Mouse (Mus musculus): ENCODE results near the gene Gm8180. TPM values are rescaled to one million over a fixed set of nuclear protein-coding genes. Genes with fewer than 3 reads are reported as not detected.
"Not testable (repeated sequence)": the region's sequence is repeated elsewhere in the genome, so short reads cannot be mapped to it uniquely, and the experiment has no call there.

The Gm8180 gene
- total RNA-seq (2015; ENCODE audit: low replicate concordance) (not detected in 2 replicates), total RNA-seq (2017; ENCODE audit: low replicate concordance) (not detected in 2 replicates)

DNA sequence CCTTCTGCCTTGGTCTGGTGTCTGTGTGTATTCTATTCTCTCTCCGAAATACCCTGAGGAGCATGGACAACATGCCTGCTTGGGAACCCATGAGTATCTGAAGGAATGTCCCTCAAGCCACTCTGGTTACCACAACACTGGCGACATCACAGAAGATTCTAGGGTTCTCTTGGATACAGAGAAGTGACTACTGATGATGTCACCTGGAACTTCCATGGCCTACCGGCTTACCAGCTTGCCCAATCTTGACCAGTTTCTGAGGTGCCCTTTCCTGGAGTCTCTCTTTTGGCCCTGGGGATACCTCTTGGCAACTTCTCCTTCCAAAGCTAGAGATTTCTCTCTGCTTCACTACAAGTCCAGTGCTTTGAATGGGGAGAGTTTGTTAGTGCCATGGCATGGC is at the start of gene Gm8180:
Gene Gm8180 (minus strand): TSS at position 101 of the 400 bp plus-strand sequence.
- not testable (repeated sequence) for ATAC-seq (replicated peaks; ENCODE audit: low FRiP score, poor library complexity, severe bottlenecking)

DNA sequence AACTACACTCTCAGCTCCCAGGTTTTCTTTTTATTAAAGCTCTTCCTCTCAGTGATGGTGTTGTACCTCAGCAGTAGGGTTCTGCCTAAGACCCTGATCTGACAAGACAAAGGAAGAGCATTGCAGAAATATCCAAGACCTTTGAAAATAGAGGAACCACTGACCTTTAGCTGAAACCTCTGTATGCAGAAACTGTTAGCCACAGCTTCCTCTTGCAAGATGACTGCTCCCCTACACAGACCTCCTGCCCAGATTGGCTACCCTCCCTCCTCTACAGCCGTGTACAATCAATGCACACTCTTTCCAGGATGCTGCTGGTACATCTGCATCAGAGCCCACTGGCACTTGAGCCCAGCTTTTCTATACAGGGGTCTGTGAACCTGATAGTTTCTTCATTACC is 45.8 kb upstream of the Gm8180 start:
- not testable (repeated sequence) for ATAC-seq (replicated peaks; ENCODE audit: low FRiP score, poor library complexity, severe bottlenecking)

DNA sequence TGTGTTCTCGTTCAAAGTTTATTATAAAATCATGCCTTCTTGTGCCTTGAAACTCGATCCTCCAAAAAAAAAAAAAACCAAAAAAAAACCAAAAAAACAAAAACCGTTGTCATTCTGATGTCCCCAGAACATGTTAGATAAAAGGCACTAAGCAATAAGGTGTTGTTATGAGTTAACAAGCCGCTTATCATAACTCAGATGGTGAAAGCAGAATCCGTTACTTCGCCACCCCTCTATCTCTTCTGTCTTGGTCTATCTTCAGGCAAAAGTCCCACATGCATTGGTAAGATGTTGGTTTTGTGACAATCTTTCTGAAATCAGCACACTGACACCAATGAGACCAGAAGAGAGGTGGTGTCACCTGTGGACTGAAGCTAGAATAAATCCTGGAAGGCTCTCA is 39.6 kb upstream of the Gm8180 start:
- not testable (repeated sequence) for ATAC-seq (replicated peaks; ENCODE audit: low FRiP score, poor library complexity, severe bottlenecking)

- not testable (repeated sequence) for ATAC-seq (replicated peaks; ENCODE audit: low FRiP score, poor library complexity, severe bottlenecking)
Observed at GRCm38 (mm10) chr14:43821869-43822268, 37.3 kb upstream of the Gm8180 start.

DNA sequence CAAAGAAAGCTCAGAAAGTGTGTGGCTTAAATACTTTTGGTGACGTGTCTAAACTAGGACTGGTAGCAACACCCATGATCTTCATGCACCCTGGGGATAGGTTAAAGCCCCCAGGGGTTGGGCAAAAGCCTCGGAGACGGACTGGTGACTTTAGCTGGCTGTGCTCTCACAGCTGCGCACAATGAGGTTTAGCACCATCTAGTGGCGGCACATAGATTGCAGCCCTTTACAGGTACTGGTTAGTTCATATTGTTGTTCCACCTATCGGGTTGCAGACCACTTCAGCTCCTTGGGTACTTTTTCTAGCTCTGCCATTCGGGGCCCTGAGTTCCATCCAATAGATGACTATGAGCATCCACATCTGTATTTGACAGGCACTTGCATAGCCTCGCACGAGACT is 27.9 kb upstream of the Gm8180 start:
- ATAC-seq (replicated peaks; ENCODE audit: low FRiP score, poor library complexity, severe bottlenecking), result not testable (repeated sequence)

DNA sequence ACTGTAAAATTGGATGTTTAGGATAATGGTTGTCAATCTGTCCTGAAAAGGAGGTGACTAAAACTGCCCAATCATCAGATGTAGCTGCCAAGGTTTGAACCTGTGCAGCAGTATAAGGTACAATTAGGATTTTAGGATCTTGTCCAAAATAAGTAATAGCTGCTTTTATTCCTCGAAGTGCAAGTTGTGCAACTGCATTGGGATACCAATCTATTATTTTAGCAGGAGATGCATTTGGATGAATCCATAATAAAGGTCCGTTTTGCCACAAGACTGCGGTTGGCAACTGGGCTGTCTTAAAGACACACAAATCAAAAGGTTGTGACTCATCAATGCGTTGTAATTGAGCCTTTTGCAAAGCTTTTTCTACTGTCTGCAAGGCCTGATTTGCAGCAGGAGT is 23.6 kb upstream of the Gm8180 start:
- ATAC-seq (replicated peaks; ENCODE audit: low FRiP score, poor library complexity, severe bottlenecking), result not testable (repeated sequence)

GRCm38 (mm10) chr14:43804435-43804834 is 19.9 kb upstream of the Gm8180 start:
- not testable (repeated sequence) for ATAC-seq (replicated peaks; ENCODE audit: low FRiP score, poor library complexity, severe bottlenecking)

DNA sequence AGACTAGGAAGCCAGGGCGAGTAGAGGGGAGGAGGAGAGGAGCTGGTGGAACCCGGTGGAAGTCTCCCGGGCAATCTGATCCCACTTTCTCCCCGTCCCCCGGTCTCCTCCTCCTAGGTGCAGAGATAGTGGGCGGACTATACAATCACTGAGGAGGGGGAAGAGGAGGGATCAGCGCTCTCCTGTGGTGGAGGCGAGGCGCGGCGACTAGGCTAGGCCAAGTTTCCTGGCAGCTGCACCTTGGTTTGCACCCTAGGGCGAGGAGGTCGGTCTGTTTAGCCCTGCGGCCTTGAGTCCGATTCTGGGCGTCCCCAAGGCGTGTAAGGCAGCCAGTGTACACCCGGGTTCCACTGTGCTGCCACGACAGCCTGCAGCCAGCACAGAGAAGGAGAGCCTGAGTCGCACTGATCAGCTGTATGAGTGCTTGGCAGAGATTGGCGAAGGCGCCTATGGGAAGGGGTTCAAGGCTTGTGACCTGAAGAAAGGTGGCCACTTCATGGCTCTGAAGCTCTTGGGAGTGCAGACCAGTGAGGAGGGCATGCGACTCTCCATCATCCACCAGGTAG is 12.4 kb upstream of the Gm8180 start:
- not testable (repeated sequence) for ATAC-seq (replicated peaks; ENCODE audit: low FRiP score, poor library complexity, severe bottlenecking)

GRCm38 (mm10) chr14:43796069-43796904 is 11.7 kb upstream of the Gm8180 start:
- ATAC-seq (replicated peaks; ENCODE audit: low FRiP score, poor library complexity, severe bottlenecking), result no peak

DNA sequence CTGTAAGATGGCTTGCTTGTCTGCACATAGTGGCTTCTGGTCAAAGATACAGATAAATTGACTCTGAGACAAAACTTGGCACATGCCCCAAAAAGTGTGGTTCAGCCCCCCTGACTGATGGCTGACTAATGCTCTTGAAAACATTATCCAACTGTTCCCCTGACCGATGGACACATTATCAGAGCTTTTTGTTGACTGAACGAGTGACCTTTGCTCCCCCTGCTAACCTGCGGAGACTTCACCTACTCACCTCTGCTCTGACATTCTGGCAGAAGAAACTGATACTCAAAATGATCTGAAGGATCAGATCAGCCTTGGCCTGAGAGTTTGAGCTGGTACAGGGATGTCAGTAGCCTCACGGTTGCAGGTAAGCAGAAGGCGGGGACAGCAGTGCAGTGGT is 9.3 kb upstream of the Gm8180 start:
- not testable (repeated sequence) for ATAC-seq (replicated peaks; ENCODE audit: low FRiP score, poor library complexity, severe bottlenecking)

GRCm38 (mm10) chr14:43747566-43747965 is 37.0 kb downstream of the Gm8180 start, which contains the start of gene Gm6526:
TSS of gene Gm6526 (plus strand) at chr14:43747866.
- ATAC-seq (replicated peaks; ENCODE audit: low FRiP score, poor library complexity, severe bottlenecking), result not testable (repeated sequence)

Other genes with a start within 250 kb of the Gm8180 start
- not detected in 2 replicates for gene Gm5799, start 241.2 kb downstream of the Gm8180 start, total RNA-seq (2015; ENCODE audit: low replicate concordance)
- gene Gm5799, start 241.2 kb downstream of the Gm8180 start, total RNA-seq (2017; ENCODE audit: low replicate concordance), result not detected in 2 replicates
- not detected in 2 replicates for gene Gm17654, start 205.6 kb downstream of the Gm8180 start, total RNA-seq (2015; ENCODE audit: low replicate concordance)
- gene Gm17654, start 205.6 kb downstream of the Gm8180 start, total RNA-seq (2017; ENCODE audit: low replicate concordance), result not detected in 2 replicates
- gene Gm10375, start 176.7 kb downstream of the Gm8180 start, total RNA-seq (2015; ENCODE audit: low replicate concordance), result not detected in 2 replicates
- not detected in 2 replicates for gene Gm10375, start 176.7 kb downstream of the Gm8180 start, total RNA-seq (2017; ENCODE audit: low replicate concordance)
- gene Gm8165, start 107.5 kb downstream of the Gm8180 start, total RNA-seq (2015; ENCODE audit: low replicate concordance), result not detected in 2 replicates
- gene Gm8165, start 107.5 kb downstream of the Gm8180 start, total RNA-seq (2017; ENCODE audit: low replicate concordance), result not detected in 2 replicates
- not detected in 2 replicates for gene Gm7324, start 86.9 kb downstream of the Gm8180 start, total RNA-seq (2015; ENCODE audit: low replicate concordance)
- gene Gm7324, start 86.9 kb downstream of the Gm8180 start, total RNA-seq (2017; ENCODE audit: low replicate concordance), result 3.3 TPM in 1 of 2 replicates, not detected in the other
- not detected in 2 replicates for gene Gm16506, start 57.3 kb downstream of the Gm8180 start, total RNA-seq (2015; ENCODE audit: low replicate concordance)
- gene Gm16506, start 57.3 kb downstream of the Gm8180 start, total RNA-seq (2017; ENCODE audit: low replicate concordance), result not detected in 2 replicates
- not detected in 2 replicates for gene Gm6526, start 36.9 kb downstream of the Gm8180 start, total RNA-seq (2015; ENCODE audit: low replicate concordance)
- not detected in 2 replicates for gene Gm6526, start 36.9 kb downstream of the Gm8180 start, total RNA-seq (2017; ENCODE audit: low replicate concordance)
- gene Ear1, start 90.8 kb upstream of the Gm8180 start, total RNA-seq (2015; ENCODE audit: low replicate concordance), result 55.7 and 64.8 TPM in 2 replicates
- gene Ear1, start 90.8 kb upstream of the Gm8180 start, total RNA-seq (2017; ENCODE audit: low replicate concordance), result 57.6 and 70.3 TPM in 2 replicates
- gene Ear10, start 138.8 kb upstream of the Gm8180 start, total RNA-seq (2015; ENCODE audit: low replicate concordance), result not detected in 2 replicates
- gene Ear10, start 138.8 kb upstream of the Gm8180 start, total RNA-seq (2017; ENCODE audit: low replicate concordance), result not detected in 2 replicates
- gene Gm8113, start 140.6 kb upstream of the Gm8180 start, total RNA-seq (2015; ENCODE audit: low replicate concordance), result 6.3 and 12.5 TPM in 2 replicates
- gene Gm8113, start 140.6 kb upstream of the Gm8180 start, total RNA-seq (2017; ENCODE audit: low replicate concordance), result 5.7 and 7.7 TPM in 2 replicates
- gene Ang5, start 172.3 kb upstream of the Gm8180 start, total RNA-seq (2015; ENCODE audit: low replicate concordance), result not detected in 2 replicates
- not detected in 2 replicates for gene Ang5, start 172.3 kb upstream of the Gm8180 start, total RNA-seq (2017; ENCODE audit: low replicate concordance)
- not detected in 2 replicates for gene Ang6, start 217.5 kb upstream of the Gm8180 start, total RNA-seq (2015; ENCODE audit: low replicate concordance)
- gene Ang6, start 217.5 kb upstream of the Gm8180 start, total RNA-seq (2017; ENCODE audit: low replicate concordance), result not detected in 2 replicates

All from erythroblast, adult 5-6 weeks (primary cell).